Mouse (Mus musculus) brain, embryonic 14.5 days (tissue): ENCODE measurements at regions not wholly inside any gene's neighbourhood (a gene's known extent, or its start where the extent isn't known, plus 50 kb on each side); places are given as distances from the start of the nearest gene placed in this dataset.

ENCODE experiments used
- CTCF ChIP-seq: fragments of 200-500 bp; IDR thresholded peaks from 2 replicates; pipeline ENCODE4 v1.5.1; 2012; ENCODE audit warnings: inconsistent platforms, mild to moderate bottlenecking, moderate library complexity, borderline replicate concordance; ENCODE audit not compliant: insufficient read depth, insufficient read length; ENCODE audit errors: extremely low read depth
- POLR2A ChIP-seq: fragments of 200-500 bp; IDR thresholded peaks from 2 replicates; pipeline ENCODE4 v1.6.1; 2012; ENCODE audit warnings: mild to moderate bottlenecking, inconsistent platforms, borderline replicate concordance; ENCODE audit not compliant: poor library complexity, insufficient read depth, insufficient read length, severe bottlenecking; ENCODE audit errors: extremely low read depth

DNA sequence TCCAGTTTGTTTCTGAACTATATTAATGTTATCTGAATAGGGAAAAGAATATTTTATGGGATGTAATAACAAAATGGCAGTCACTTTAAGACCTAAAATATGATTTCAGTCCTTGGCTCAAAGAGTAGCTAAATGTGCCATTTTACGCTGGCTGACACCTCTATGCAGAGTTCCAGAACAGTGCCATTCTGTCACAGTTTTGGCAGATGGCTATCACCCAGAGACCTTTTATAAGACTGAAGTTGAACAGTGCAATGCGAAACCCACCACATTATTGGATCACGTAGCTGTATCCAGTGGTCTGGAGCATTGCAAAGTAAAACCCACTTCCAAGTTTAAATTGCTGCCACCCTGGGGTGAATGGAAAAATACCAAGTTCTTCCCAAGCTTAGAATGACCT, 834.5 kb downstream of the Galc start:
- no peak for TF ChIP-seq POLR2A
- TF ChIP-seq CTCF, result no peak
